Mouse (Mus musculus) embryonic stem cell, embryonic (primary cell): ENCODE measurements at regions not wholly inside any gene's neighbourhood (a gene's known extent, or its start where the extent isn't known, plus 50 kb on each side); places are given as distances from the start of the nearest gene placed in this dataset.

ENCODE experiments used
- CTCF ChIA-PET, 4 experiments: fragments of 300-600 bp in 2 of 4; fragments of 350-600 bp in 2 of 4; sonication (Branson Sonifier 250); formaldehyde crosslinking; loops; one replicate each; lab custom pipeline; 2022; ENCODE audit warnings: inconsistent platforms in 2 of 4; lab: Charles Lee
- POLR2A ChIA-PET, 4 experiments: fragments of 300-600 bp in 2 of 4; fragments of 350-600 bp in 2 of 4; sonication (Branson Sonifier 250); formaldehyde crosslinking; loops; one replicate each; lab custom pipeline; 2022; ENCODE audit warnings: antibody characterized with exemption in 4 of 4, inconsistent platforms in 1 of 4; lab: Charles Lee

DNA sequence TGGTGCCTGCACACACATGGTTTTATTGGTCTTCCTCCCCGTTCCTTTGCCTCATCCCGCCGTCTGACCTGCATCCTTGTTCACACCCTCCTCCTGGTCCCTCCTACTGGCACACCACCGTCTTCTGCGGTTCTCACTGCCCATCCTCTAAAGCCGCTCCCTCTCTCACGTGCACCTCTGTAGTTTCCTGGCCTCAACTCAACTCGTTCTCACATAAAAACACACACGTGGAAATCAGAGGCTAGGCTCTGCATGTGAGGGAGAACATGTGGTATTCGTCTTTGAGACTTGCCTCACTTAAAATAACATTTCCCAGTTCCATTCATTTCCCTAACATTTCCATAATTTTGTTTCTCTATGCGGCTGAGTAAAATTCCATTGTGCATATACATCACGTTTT lies 69.5 kb downstream of the Aldh8a1 start:
- CTCF ChIA-PET: interaction anchor here in 2 of 4 experiments (0.6 to 1.1 kb wide), 2 partner anchors 19 to 498 kb away, joined by 3 read pairs; no protein-coding TSS in a partner anchor
- POLR2A ChIA-PET: no interaction called here

DNA sequence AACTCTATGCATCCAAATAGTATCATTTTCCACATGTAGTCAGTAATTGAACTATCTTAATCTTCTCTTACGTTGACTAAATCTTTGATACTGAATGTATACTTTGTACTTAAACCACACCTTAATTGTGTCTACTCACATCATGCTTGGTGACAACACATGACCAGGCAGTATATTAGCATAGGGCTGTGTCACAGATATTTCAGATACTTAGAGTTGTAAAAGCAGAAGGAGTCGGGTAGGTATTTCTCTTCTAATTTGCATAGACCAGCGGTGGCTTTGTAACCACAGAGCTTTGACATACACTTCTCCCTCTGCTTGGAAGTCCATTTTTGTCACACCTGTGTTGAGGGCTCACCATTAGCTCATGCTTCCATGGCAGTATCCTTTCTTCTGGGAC lies 71.0 kb downstream of the Aldh8a1 start:
- POLR2A ChIA-PET: no interaction called here
- CTCF ChIA-PET: no interaction called here

DNA sequence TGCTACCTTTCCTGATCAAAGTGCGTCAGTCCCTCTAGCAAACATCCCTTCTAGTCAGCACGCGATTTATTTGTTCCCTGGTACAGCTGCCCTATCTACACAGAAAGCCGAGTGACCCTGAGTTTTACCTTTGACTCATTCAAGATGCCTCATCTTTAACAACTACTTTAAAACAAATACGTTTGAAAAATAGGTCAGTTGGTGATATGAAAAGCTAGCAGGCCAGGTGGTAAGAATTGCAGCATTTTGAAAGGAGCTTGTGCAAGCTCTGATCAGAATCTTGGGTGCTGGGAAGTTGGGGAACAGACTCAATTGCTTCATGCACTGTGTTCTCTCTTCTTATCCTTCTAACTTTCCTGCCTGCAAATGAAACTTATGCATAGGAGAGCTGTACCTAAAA lies 71.9 kb downstream of the Aldh8a1 start:
- POLR2A ChIA-PET: interaction anchor here in 1 of 4 experiments (1.2 kb wide), 1 partner anchor 14 kb away, joined by 4 read pairs; no protein-coding TSS in a partner anchor
- CTCF ChIA-PET: no interaction called here

DNA sequence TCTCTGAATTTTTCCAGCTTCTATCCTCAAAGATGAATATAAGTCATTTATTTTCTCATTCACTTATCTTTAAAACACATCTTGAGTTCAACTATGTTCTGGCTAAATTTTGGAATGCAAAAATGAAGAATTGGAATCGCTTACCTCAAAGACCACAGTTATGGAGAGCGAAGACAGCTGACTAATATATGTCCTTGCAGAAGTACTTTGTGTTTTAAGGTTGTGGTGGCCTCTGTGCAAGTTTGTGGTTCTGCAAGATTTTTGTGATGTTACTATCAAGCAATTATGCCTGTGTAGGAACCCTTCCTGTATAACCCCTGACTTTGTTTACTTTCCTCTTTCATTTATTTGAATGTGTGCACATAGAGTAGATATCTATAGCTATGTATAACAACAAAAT lies 75.5 kb downstream of the Aldh8a1 start:
- ChIA-PET POLR2A (no interaction called here), CTCF (interaction anchor here in 2 of 4 experiments (1.0 to 1.1 kb wide), 2 partner anchors 13 kb away, joined by 3 to 4 read pairs; no protein-coding TSS in a partner anchor)

DNA sequence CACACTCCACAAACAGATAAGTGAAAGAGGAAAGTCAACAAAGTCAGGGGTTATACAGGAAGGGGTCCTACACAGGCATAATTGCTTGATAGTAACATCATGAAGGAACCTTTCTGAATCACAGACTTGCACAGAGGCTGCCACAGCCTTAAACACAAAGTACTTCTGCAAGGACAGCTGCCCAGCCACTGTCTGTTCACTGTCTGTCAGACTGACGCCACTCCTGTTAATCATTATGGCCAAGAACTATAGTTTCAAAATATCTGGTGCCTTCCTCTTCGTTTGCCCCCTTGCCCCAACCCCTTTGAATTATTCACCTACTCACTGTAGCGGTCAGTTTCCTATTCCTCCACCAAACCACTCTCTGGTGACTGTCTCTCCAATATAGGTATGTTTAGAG lies 76.4 kb downstream of the Aldh8a1 start:
- ChIA-PET CTCF (interaction anchor here in 1 of 4 experiments (1.1 kb wide), 1 partner anchor 12 kb away, joined by 3 read pairs; no protein-coding TSS in a partner anchor), POLR2A (no interaction called here)

DNA sequence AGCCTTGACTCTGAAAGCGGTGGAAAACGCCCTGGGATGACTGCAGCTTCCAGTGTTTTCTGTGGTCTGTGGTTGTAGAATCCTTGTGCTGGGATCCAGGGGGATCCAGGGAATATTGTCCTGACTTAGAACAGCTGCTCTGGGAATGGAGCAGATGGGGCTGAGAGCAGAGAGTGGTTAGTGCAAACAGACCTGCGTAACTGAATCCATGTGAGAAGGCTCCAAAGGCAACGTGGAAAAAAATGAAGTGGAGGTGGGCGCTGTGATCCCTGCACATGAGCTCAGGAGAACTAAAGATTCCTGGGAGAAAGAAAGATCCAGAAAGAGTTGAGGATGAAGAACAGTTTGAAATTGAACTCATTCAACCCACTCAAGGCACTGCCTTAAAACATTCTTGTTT lies 77.1 kb downstream of the Aldh8a1 start:
- ChIA-PET CTCF (no interaction called here), POLR2A (interaction anchor here in 3 of 4 experiments (0.7 to 0.8 kb wide), 3 partner anchors 11 to 694 kb away, joined by 3 to 6 read pairs (median 4); no protein-coding TSS in a partner anchor)

DNA sequence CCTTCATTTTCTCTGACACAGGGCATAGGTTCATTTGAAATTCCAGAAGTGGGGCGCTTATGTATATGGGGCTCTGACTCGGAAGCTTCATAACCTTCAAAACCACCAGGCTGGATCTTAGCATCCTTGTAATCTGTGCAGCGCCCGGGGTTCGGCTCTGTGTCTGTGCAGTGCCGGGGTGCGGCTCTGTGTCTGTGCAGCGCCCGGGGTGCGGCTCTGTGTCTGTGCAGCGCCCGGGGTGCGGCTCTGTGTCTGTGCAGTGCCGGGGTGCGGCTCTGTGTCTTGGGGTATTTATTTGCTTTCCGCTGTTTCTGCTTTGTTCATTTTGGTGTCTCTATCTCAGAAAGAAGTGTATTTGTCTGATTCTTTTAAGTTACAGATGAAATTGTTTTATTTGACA lies 77.7 kb downstream of the Aldh8a1 start:
- ChIA-PET CTCF (interaction anchor here in 2 of 4 experiments (0.6 kb wide), 3 partner anchors 48 to 1746 kb away, joined by 3 to 4 read pairs (median 3); no protein-coding TSS in a partner anchor), POLR2A (interaction anchor here in 3 of 4 experiments (0.6 to 0.8 kb wide), 4 partner anchors 10 to 694 kb away, joined by 3 to 6 read pairs (median 4); no protein-coding TSS in a partner anchor)

DNA sequence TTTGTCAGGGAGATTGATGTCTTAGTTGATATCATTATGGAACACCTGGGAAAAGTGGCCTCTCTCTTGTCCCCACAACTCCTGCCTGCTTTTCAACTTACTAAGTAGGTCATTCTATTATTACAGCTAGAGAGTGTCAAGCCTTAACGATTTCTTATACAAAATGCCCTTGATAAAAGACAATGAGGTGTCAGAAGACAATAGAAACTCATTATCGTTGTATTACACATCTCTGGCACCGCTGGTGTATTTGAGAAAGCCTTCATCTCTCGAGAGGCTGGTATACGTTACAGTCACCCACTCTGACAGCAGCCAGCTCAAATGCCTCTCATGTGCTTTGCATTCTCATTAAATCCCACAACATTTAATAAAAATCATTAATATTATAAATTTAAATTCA lies 78.8 kb downstream of the Aldh8a1 start:
- POLR2A ChIA-PET: interaction anchor here in 1 of 4 experiments (0.5 kb wide), 1 partner anchor 353 kb away, joined by 4 read pairs; no protein-coding TSS in a partner anchor

DNA sequence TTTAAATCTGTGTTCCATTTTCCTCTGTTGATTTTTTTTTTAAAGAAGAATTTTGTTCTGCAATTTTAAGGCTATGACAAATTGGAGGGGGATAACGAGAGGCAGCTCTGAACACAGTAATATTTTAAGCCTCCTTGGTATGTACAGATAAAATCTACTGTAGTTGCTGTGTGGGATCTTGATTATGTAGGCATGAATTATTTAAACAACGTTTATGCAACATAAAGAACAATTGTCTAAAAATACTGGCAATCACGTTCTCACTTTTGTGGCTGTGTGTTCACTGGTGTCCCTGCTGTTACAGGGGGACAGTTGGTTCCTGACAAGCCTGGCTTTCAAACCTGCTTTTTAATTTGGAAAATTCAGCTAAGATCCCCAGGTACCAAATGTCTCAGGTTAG lies 79.3 kb downstream of the Aldh8a1 start:
- ChIA-PET CTCF (interaction anchor here in 1 of 4 experiments (1.3 kb wide), 1 partner anchor 535 kb away, joined by 3 read pairs; no protein-coding TSS in a partner anchor), POLR2A (interaction anchor here in 3 of 4 experiments (0.5 to 1.1 kb wide), 3 partner anchors 33 to 354 kb away, joined by 3 to 4 read pairs (median 3); no protein-coding TSS in a partner anchor)

More for the DNA sequence above, 78.8 kb downstream of the Aldh8a1 start:
- CTCF ChIA-PET: no interaction called here

DNA sequence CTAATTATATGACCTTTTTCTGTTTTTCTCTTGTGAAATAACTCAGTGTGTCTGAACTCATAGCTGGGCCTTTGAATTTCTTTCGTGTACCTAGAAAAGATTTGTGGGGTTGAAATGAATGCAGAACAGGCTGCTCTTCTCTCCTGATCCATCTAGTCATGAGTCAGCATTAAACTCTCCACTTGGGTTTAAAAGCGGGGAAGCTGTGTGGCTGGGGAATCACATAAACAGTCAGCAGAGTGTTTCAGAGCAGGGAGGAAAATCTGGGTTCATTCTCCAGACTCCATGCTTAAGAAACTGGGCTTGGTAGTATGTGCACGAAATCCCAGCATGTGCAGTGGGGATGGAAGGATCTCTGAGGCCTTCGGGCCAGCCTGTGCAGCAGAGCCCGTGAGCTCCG lies 79.9 kb downstream of the Aldh8a1 start:
- ChIA-PET POLR2A (interaction anchor here in 3 of 4 experiments (0.6 to 1.1 kb wide), 6 partner anchors 14 to 535 kb away, joined by 3 read pairs; no protein-coding TSS in a partner anchor), CTCF (interaction anchor here in 1 of 4 experiments (1.3 kb wide), 1 partner anchor 534 kb away, joined by 3 read pairs; no protein-coding TSS in a partner anchor)

DNA sequence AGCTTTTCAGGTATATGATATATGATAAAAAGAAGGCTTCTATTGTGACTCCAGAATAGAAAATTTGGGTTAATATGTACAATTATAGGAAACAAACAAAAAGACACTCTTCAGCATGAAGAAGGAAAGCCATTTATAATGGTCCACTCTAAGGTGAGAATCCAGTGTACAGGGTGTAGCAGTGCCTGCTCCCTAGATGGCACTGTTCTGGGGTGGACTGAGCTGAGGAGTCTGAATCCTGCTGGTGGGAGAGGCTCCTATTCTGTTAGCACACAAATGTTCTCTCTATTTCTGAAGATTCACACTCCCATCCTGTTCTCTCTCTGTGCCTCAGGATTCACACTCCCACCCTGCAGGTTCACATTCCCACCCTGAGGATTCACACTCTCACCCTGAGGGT lies 81.5 kb downstream of the Aldh8a1 start:
- ChIA-PET POLR2A (no interaction called here), CTCF (interaction anchor here in 2 of 4 experiments (0.6 to 1.8 kb wide), 3 partner anchors 85 to 552 kb away, joined by 3 read pairs; no protein-coding TSS in a partner anchor)

DNA sequence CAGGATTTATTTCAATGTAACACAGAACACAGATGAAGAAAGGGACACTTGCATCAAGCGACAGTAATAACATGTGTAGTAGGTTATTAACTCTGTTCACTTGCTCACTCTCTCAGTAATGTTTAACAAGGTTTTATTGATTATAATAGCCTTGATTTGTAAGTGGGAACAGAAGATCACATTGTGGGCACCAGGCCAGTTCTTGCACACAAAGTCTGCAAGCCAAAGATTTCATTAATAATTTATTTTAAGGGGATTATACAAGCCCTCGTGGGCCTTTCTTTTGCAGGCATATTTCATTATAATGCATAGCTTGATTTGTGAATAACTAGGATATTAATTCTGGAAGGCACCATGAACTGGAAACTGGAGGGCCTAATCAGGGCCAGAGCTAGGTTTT lies 83.0 kb downstream of the Aldh8a1 start:
- ChIA-PET CTCF (interaction anchor here in 1 of 4 experiments (0.7 to 1.0 kb wide), 2 partner anchors 547 to 550 kb away, joined by 3 read pairs; no protein-coding TSS in a partner anchor), POLR2A (interaction anchor here in 1 of 4 experiments (0.6 kb wide), 1 partner anchor 535 kb away, joined by 3 read pairs; no protein-coding TSS in a partner anchor)

DNA sequence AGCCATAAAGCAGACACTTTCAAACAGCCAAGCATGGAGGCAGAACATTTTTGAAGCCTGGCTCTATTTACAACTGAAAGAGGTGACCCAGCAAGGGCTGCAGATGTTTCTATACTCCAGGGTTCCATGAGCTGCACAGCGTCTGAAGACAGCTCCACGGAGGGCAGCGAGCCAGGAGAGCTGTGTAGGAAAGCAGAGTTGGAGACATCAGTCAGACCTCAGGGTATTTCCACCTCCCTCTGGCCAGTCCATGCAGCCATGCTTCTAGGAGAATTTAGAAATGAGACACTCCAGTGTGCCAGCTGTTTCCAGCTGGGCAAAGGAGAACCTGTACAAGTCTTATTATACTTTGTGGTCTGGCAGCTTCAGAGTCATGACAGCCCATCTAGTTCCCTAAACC lies 85.8 kb downstream of the Aldh8a1 start:
- CTCF ChIA-PET: interaction anchor here (0.5 to 1.5 kb wide), 8 partner anchors 42 to 554 kb away, joined by 3 to 7 read pairs (median 4); no protein-coding TSS in a partner anchor
- POLR2A ChIA-PET: interaction anchor here (0.6 to 1.6 kb wide), 6 partner anchors 13 to 544 kb away, joined by 3 to 9 read pairs (median 4); no protein-coding TSS in a partner anchor

DNA sequence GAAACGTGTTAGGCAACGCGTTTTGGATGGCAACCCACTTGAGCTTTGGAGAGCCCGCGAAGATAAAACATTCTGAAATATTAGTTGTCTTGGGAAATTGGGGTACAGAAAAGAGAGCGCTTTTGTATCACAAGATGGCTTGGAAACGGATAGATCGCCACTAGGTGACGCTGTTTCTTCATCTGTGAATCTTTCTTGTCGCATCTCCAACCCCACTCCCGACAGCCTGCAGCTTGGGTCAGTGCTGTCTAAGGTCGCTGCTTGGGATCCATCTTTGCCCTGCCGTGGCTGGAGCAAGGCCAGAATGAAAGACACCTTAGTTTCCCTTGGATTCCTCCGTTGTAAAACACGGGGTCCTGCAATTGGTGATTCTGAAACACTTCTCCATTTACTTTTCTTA lies 88.3 kb downstream of the Aldh8a1 start:
- CTCF ChIA-PET: interaction anchor here (0.6 to 2.1 kb wide), 24 partner anchors 12 to 552 kb away, joined by 3 to 22 read pairs (median 4); no protein-coding TSS in a partner anchor
- POLR2A ChIA-PET: interaction anchor here in 3 of 4 experiments (0.5 to 2.2 kb wide), 10 partner anchors 11 to 545 kb away, joined by 3 to 10 read pairs (median 4); no protein-coding TSS in a partner anchor

DNA sequence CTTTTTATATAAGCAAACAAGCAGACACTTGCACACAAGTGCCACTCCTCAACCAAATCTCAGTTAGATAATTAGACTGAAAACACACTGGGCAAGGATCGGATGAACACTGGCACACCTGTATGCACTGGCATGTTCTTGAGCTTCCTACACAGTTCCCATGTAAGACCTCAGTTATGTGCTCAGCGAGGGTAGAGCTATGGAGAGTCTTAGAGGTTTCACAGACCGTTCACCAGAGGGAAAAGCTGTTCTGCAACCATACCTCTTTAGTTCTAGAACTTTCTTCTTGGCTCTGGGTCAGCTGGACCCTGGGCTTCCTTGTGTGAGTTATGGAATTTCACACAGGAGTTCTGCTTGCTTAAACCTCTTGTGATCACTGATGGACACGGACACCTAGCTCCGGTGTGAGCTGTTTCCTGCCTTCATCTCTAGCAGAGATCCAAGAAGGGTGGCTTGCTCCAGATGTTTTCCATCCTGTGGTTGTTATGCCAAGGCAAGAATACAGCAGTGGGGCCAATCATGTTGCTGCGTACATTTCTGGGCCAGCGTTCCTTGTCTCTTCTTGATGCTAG lies 88.8 kb downstream of the Aldh8a1 start:
- ChIA-PET CTCF (interaction anchor here (0.6 to 2.1 kb wide), 25 partner anchors 13 to 551 kb away, joined by 3 to 22 read pairs (median 4); no protein-coding TSS in a partner anchor), POLR2A (interaction anchor here (0.6 to 2.2 kb wide), 10 partner anchors 44 to 545 kb away, joined by 3 to 10 read pairs (median 4); no protein-coding TSS in a partner anchor)

DNA sequence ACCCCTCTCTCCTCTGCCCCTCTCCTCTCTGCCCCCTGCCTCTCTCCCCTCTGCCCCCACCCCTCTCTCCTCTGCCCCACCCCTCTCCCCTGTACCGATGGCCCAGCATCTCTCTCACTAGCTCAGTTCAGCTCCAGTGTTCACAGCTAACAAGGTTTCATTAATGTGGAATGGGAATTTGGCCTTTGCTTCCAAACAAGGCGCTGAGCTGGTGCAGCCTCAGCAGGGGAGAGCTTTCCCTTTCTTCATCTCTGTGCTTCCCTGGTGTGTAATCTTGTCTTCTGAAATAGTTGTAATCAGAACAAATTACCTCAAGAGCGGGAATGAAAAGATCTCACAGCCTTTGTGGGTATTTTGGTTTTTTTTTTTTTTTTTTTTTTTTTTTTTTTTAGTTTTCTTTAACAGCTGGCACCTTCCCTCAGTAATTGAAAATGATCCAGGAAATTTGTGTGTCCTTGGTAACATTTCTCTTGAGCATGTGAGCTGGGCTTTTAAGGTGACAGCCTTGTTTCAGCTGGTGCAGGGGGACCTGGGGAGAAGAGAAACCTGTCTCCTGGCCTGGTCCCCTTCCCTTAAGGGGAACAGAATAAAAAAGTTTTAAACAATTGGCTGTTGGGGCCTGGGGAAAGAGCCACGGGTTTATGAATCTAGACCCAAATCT lies 90.5 kb downstream of the Aldh8a1 start:
- ChIA-PET POLR2A (interaction anchor here (0.6 to 1.4 kb wide), 6 partner anchors 14 to 1871 kb away, joined by 3 to 5 read pairs (median 4); no protein-coding TSS in a partner anchor), CTCF (interaction anchor here (0.6 to 1.4 kb wide), 4 partner anchors 8 to 543 kb away, joined by 4 to 19 read pairs (median 6); no protein-coding TSS in a partner anchor)

DNA sequence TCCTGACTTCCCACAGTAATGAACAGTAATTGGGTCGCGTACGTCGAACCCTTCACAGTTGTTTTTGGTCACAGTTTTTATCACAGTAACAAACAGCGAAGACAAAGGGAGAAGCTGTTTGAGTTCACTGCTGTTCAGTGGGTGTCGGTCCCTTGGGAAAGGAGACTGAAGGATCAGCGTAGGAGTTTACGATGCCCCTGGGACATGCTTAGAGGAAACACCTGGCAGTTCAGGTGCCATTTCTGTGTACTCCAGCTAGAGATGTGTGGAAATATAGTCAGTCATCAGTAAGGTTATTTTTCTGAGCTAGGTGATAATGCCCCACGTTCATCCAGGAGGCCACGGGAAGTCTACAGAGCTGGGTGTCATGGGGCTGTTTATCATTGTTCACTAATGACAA lies 91.3 kb downstream of the Aldh8a1 start:
- ChIA-PET POLR2A (interaction anchor here in 1 of 4 experiments (1.4 kb wide), 1 partner anchor 13 kb away, joined by 3 read pairs; no protein-coding TSS in a partner anchor), CTCF (interaction anchor here in 2 of 4 experiments (1.1 to 1.4 kb wide), 2 partner anchors 132 to 528 kb away, joined by 3 to 4 read pairs; no protein-coding TSS in a partner anchor)

DNA sequence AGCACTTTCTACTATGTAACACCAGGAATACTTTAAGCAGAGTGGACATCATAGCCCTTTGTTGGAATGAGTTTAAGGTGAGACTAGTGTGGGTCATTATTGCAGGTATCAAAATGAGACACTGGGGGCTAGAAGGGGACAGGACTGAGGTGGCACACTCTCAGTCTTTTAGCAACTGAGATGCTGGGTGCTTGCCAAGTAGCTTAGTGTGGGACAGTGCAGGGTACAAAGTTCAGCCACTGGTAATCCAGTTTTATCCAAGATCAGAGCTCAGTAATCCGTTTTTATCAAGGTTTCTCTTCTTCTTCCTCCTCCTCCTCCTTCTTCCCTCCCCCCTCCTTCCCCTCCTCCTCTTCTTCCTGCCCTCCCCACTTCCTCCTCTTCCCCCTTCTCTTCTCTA lies 92.9 kb downstream of the Aldh8a1 start:
- ChIA-PET CTCF (interaction anchor here in 2 of 4 experiments (0.6 to 2.7 kb wide), 3 partner anchors 496 to 540 kb away, joined by 3 to 6 read pairs (median 6); no protein-coding TSS in a partner anchor), POLR2A (interaction anchor here in 3 of 4 experiments (0.6 to 0.8 kb wide), 5 partner anchors 69 to 578 kb away, joined by 3 to 10 read pairs (median 4); no protein-coding TSS in a partner anchor)
